Mouse (Mus musculus): ENCODE data around the gene Hist1h2bb. TPM values are rescaled to one million over a fixed set of nuclear protein-coding genes. Genes with fewer than 3 reads are reported as not detected.
"Not testable (repeated sequence)": the region's sequence is repeated elsewhere in the genome, so short reads cannot be mapped to it uniquely, and the experiment has no call there.

The Hist1h2bb gene
- polyA plus RNA-seq, 1 experiment from 2014 or later: 0.41 TPM

GRCm38 (mm10) chr13:23705751-23706356 is 40.7 kb upstream of the Hist1h2bb start:
- no peak for TF ChIP-seq CTCF (IDR thresholded peaks at IDR 0.05)
- H3K27me3 ChIP-seq: no peaks in the 10 kb centered on the region
- POLR2A ChIA-PET: no interaction called here
- ATAC-seq (no peak), DNase-seq (ENCODE audit: low read depth, low spot score) (no peak)
- in situ Hi-C loops (cut with MboI; ENCODE audit: low pct_unique_long_range_greater_than_20kb): no loop called here
- CTCF ChIA-PET: no interaction called here

DNA sequence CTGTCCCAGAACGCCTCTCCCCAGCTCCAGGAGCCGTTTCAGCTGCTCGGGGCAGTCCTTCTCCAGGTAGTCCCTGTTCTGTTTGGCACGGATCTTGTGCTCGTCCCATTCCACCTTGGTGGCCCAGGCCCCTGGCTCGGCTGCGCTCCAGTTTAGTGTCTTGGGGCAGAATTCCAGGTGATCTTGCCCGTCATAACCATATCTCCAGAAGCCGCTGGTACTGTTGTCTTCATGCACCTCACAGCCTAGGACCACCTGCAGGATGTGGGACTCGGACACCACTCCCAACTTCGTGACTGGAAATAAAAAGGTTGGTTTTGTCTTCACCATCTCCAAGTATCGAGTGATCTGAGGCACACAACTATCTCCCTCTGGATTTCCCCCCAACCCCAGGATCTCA is 39.8 kb upstream of the Hist1h2bb start:
- ChIA-PET POLR2A (no interaction called here), CTCF (interaction anchor here (2.9 kb wide), 1 partner anchor 25 kb away, joined by 21 read pairs; no protein-coding TSS in a partner anchor)
- no peak for TF ChIP-seq CTCF (IDR thresholded peaks at IDR 0.05)
- no peaks in the 10 kb centered on the region for H3K27me3 ChIP-seq
- no peak for ATAC-seq
- DNase-seq (ENCODE audit: low read depth, low spot score): no peak
- in situ Hi-C loops (cut with MboI; ENCODE audit: low pct_unique_long_range_greater_than_20kb): no loop called here

GRCm38 (mm10) chr13:23708041-23708440 is 38.5 kb upstream of the Hist1h2bb start:
- in situ Hi-C loops (cut with MboI; ENCODE audit: low pct_unique_long_range_greater_than_20kb): no loop called here
- ATAC-seq (no peak), DNase-seq (ENCODE audit: low read depth, low spot score) (no peak)
- H3K27me3 ChIP-seq: no peaks in the 10 kb centered on the region
- CTCF ChIA-PET: interaction anchor here (0.8 to 2.9 kb wide), 2 partner anchors 24 to 28 kb away, joined by 4 to 21 read pairs; no protein-coding TSS in a partner anchor
- no peak for TF ChIP-seq CTCF (IDR thresholded peaks at IDR 0.05)
- POLR2A ChIA-PET: no interaction called here

DNA sequence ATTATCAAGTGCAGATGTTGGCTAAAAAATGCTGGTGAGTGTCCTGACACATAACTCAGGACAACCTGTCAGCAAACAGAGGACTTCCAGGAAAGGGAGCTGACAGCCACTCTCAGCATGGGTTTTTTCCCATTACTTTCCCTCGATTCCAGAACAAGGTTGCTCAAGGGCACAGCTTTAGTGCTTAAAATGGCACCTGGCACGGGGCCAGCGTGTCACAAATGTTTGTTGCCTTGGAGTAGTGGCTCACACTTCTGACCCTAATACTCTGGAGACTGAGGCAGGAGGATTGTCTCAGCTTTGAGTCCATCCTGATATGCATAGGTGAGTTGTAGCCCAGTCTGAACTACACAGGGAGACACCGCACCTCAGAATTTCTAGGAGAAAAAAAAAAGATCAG is 37.9 kb upstream of the Hist1h2bb start:
- CTCF ChIA-PET: interaction anchor here (2.9 kb wide), 1 partner anchor 23 kb away, joined by 21 read pairs; no protein-coding TSS in a partner anchor
- DNase-seq (ENCODE audit: low read depth, low spot score): no peak
- ATAC-seq: no peak
- POLR2A ChIA-PET: no interaction called here
- H3K27me3 ChIP-seq: no peaks in the 10 kb centered on the region
- in situ Hi-C loops (cut with MboI; ENCODE audit: low pct_unique_long_range_greater_than_20kb): no loop called here
- TF ChIP-seq CTCF (IDR thresholded peaks at IDR 0.05): no peak

DNA sequence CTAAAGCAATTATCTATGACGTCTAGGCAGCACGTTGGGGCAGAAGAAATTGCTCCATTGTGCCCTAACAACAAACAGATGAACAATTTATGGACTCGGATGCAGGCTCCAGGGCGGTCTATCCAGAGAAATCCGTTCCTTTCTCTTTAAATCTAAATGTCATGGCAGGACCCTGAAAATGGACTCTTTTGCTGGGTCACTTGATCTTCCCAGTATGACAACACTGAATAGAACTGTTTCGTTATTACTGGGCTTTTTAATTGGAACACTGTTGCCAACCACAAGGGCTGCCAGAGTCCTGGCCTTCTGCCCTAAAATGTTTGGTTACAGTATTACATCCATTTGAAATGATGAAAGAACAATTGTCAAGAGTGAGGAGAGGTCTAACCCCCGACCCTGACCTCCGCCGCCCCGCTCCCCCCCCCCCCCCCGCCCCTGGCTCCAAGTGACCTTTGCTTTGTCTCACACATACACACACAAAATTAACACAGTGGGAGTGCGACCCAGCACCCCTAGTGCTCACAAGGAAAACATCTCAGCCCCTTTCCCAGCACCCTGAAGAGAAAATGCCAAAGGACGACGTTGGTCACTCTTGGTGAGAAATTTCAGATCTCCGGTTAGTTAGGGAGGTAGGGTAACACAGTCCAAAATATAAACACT is 36.7 kb upstream of the Hist1h2bb start:
- DNase-seq (ENCODE audit: low read depth, low spot score) (no peak), ATAC-seq (no peak)
- in situ Hi-C loops (cut with MboI; ENCODE audit: low pct_unique_long_range_greater_than_20kb): no loop called here
- ChIA-PET POLR2A (no interaction called here), CTCF (interaction anchor here (1.3 to 2.9 kb wide), 2 partner anchors 9 to 22 kb away, joined by 6 to 21 read pairs; no protein-coding TSS in a partner anchor)
- no peak for TF ChIP-seq CTCF (IDR thresholded peaks at IDR 0.05)
- no peaks in the 10 kb centered on the region for H3K27me3 ChIP-seq

- no peak for DNase-seq (ENCODE audit: low read depth, low spot score)
- ChIA-PET POLR2A (no interaction called here), CTCF (interaction anchor here (1.3 to 1.5 kb wide), 2 partner anchors 9 to 21 kb away, joined by 4 to 6 read pairs; no protein-coding TSS in a partner anchor)
- peak; percentile 44 for ATAC-seq
- no peak for TF ChIP-seq CTCF (IDR thresholded peaks at IDR 0.05)
- in situ Hi-C loops (cut with MboI; ENCODE audit: low pct_unique_long_range_greater_than_20kb): no loop called here
- no peaks in the 10 kb centered on the region for H3K27me3 ChIP-seq
Observed at GRCm38 (mm10) chr13:23710374-23711089, 36.0 kb upstream of the Hist1h2bb start, which contains the start of gene Hfe. TSS of gene Hfe (minus strand) at chr13:23710854.

DNA sequence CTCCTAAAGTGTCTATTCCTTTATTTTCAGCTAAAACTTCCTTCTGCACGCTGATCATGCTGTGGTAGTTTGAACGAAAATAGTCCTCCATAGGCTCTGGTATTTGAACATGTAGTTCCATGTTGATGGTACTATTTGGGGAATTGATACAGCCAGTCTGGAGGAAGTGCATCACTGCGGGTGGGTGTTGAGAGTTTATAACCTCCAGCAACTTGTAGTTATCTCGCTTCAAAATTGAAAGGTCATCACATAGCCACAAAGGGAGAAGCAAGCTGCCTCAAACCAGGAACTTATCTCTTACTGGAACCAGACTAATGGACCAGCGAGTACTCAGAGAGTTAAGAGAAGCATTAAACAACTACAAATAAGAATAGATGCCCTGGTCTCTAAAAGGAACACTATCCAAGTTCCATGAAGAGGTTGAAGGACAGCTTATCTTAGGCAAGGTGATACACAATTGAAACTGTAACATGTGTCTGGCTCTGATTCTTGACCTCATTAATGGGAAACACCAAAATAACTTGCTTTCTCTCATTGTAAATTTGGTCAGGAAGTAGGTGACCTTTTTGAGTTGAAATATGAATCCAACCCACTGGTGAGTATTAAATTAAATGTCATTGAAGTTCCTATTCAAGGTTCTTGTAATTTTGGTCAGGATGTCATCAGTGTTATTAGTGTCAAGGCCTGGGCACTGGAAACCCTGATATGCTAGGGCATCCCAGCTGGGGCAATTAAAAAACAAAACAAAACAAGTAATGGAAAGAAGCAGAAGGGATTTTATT is 30.1 kb upstream of the Hist1h2bb start:
- POLR2A ChIA-PET: no interaction called here
- CTCF ChIA-PET: no interaction called here
- no peaks in the 10 kb centered on the region for H3K27me3 ChIP-seq
- in situ Hi-C loops (cut with MboI; ENCODE audit: low pct_unique_long_range_greater_than_20kb): no loop called here
- TF ChIP-seq CTCF (IDR thresholded peaks at IDR 0.05): no peak
- ATAC-seq: no peak
- no peak for DNase-seq (ENCODE audit: low read depth, low spot score)

GRCm38 (mm10) chr13:23717176-23717575 is 29.4 kb upstream of the Hist1h2bb start:
- CTCF ChIA-PET: interaction anchor here (1.1 to 1.5 kb wide), 2 partner anchors 13 to 16 kb away, joined by 4 read pairs; no protein-coding TSS in a partner anchor
- POLR2A ChIA-PET: no interaction called here
- in situ Hi-C loops (cut with MboI; ENCODE audit: low pct_unique_long_range_greater_than_20kb): no loop called here
- ATAC-seq (no peak), DNase-seq (ENCODE audit: low read depth, low spot score) (no peak)
- TF ChIP-seq CTCF (IDR thresholded peaks at IDR 0.05): no peak
- no peaks in the 10 kb centered on the region for H3K27me3 ChIP-seq

DNA sequence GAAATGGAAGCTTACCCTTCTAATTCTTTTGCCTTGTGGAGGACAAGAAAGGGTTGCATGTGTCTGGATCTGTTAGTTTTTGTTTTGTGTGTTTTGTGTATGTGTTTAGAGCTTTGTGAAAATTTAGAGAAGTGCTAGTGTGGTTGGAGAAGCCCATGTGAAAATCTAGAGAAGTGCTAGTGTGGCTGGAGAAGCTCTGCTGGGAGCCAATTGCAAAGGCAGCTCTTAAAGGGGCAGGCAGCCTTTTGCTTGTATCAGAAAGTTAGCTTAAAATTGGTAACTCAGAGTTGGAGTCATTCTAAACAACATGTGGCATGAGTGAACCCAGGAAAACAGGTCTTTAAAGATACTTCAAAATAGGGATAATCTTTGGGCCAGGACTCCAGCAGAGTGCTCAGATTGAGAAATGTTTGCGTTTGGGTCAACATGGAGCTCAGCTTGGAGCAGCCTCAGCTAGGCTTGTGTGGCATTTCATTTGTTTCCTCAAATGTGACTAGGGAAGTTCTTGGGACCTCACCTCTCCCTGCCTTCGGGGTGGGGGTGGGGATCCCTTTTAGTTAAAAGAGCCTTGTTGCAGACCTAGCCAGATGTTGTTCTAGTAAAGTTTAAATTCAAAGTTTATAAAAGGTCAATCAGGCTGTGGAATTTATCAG is 28.8 kb upstream of the Hist1h2bb start:
- DNase-seq (ENCODE audit: low read depth, low spot score); H3K27me3 ChIP-seq; ATAC-seq; POLR2A ChIA-PET; in situ Hi-C loops (cut with MboI; ENCODE audit: low pct_unique_long_range_greater_than_20kb): not testable (repeated sequence)
- CTCF ChIA-PET: interaction anchor here (1.1 to 1.5 kb wide), 3 partner anchors 8 to 16 kb away, joined by 3 to 4 read pairs (median 4); no protein-coding TSS in a partner anchor

- ChIA-PET CTCF (interaction anchor here (0.8 to 1.1 kb wide), 2 partner anchors 10 to 12 kb away, joined by 3 read pairs; no protein-coding TSS in a partner anchor), POLR2A (no interaction called here)
- no peak for TF ChIP-seq CTCF (IDR thresholded peaks at IDR 0.05)
- ATAC-seq: no peak
- no peak for DNase-seq (ENCODE audit: low read depth, low spot score)
- in situ Hi-C loops (cut with MboI; ENCODE audit: low pct_unique_long_range_greater_than_20kb): no loop called here
- H3K27me3 ChIP-seq: no peaks in the 10 kb centered on the region
Observed at GRCm38 (mm10) chr13:23724239-23724638, 22.3 kb upstream of the Hist1h2bb start.
